Mouse (Mus musculus): ENCODE data around the gene Slc2a6. TPM values are rescaled to one million over a fixed set of nuclear protein-coding genes. Genes with fewer than 3 reads are reported as not detected.

Gene Slc2a6
- polyA plus RNA-seq, 2 experiments: 0.12 to 0.20 TPM

GRCm38 (mm10) chr2:27006255-27006654, 21.5 kb downstream of the Slc2a6 start:
- no peaks in the 10 kb centered on the region for H3K9me3 ChIP-seq (ENCODE audit: control insufficient read depth, low read length)
- H3K36me3 ChIP-seq (replicated peaks; ENCODE audit: control insufficient read depth, insufficient read depth, low read depth): no peaks in the 10 kb centered on the region
- no peak for TF ChIP-seq CTCF (IDR thresholded peaks at IDR 0.05; ENCODE audit: low read depth)
- TF ChIP-seq EP300 (IDR thresholded peaks at IDR 0.05; ENCODE audit: low read depth): no peak
- no peak overlapping the region for H3K27ac ChIP-seq
- WGBS (ENCODE audit: insufficient replicate concordance): 63% methylated on average over 4 of the region's 4 CpGs
- peaks cover 3 to 9% of the 10 kb centered on the region in 2 experiments for H3K4me1 ChIP-seq (replicated peaks; ENCODE audit: control insufficient read depth in 2 of 2, insufficient read depth in 2 of 2, low read length in 1 of 2)
- no peaks in the 10 kb centered on the region for H3K27me3 ChIP-seq (ENCODE audit: control insufficient read depth, insufficient read depth, low read length)
- H3K4me3 ChIP-seq (ENCODE audit: insufficient read depth in 1 of 2, low read depth in 2 of 2, low read length in 2 of 2): no peak overlapping the region
- DNase-seq (ENCODE audit: low read depth in 3 of 3, low spot score in 3 of 3) (no peak), ATAC-seq (ENCODE audit: insufficient read depth) (no peak)
- H3K9ac ChIP-seq (replicated peaks): no peak overlapping the region
- H3K4me2 ChIP-seq (ENCODE audit: low read depth): no peak overlapping the region

DNA sequence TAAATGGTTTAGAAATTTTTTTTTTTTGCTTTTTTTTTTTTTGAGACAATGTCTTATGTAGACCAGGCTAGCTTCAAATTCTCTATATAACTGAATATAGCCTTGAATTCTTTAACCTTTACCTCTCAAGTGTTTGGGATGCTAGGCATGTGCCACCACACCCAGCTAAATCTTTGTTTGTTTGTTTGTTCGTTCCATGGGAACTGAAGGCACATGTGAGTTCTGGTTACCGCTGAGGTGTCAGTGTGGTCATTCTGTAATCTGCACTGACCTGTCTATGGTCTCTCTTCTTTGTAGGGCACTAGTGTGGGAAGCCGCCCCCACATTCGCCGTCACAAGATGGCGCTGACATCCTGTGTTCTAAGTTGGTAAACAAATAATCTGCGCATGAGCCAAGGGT, 29.8 kb downstream of the Slc2a6 start:
- Histone ChIP-seq H3K36me3 (replicated peaks; ENCODE audit: control insufficient read depth, insufficient read depth, low read depth) (no peaks in the 10 kb centered on the region), H3K4me3 (ENCODE audit: insufficient read depth in 1 of 2, low read depth in 2 of 2, low read length in 2 of 2) (no peak overlapping the region), H3K4me1 (replicated peaks; ENCODE audit: control insufficient read depth in 2 of 2, insufficient read depth in 2 of 2, low read length in 1 of 2) (no peaks in the 10 kb centered on the region), H3K4me2 (ENCODE audit: low read depth) (no peak overlapping the region), H3K27ac (no peak overlapping the region), H3K9ac (replicated peaks) (no peak overlapping the region), H3K9me3 (ENCODE audit: control insufficient read depth, low read length) (no peaks in the 10 kb centered on the region), H3K27me3 (ENCODE audit: control insufficient read depth, insufficient read depth, low read length) (no peaks in the 10 kb centered on the region)
- 75% methylated on average over 7 of the region's 7 CpGs for WGBS (ENCODE audit: insufficient replicate concordance)
- TF ChIP-seq CTCF (IDR thresholded peaks at IDR 0.05; ENCODE audit: low read depth): no peak
- TF ChIP-seq EP300 (IDR thresholded peaks at IDR 0.05; ENCODE audit: low read depth): no peak
- DNase-seq (ENCODE audit: low read depth in 3 of 3, low spot score in 3 of 3) (no peak), ATAC-seq (ENCODE audit: insufficient read depth) (no peak)

GRCm38 (mm10) chr2:26997498-26997897, 30.3 kb downstream of the Slc2a6 start:
- no peak overlapping the region for H3K4me2 ChIP-seq (ENCODE audit: low read depth)
- H3K27ac ChIP-seq: no peak overlapping the region
- TF ChIP-seq EP300 (IDR thresholded peaks at IDR 0.05; ENCODE audit: low read depth) (no peak), CTCF (IDR thresholded peaks at IDR 0.05; ENCODE audit: low read depth) (no peak)
- H3K9me3 ChIP-seq (ENCODE audit: control insufficient read depth, low read length): no peaks in the 10 kb centered on the region
- ATAC-seq (ENCODE audit: insufficient read depth): no peak
- H3K4me3 ChIP-seq (ENCODE audit: insufficient read depth in 1 of 2, low read depth in 2 of 2, low read length in 2 of 2): no peak overlapping the region
- no peaks in the 10 kb centered on the region for H3K27me3 ChIP-seq (ENCODE audit: control insufficient read depth, insufficient read depth, low read length)
- no peaks in the 10 kb centered on the region for H3K4me1 ChIP-seq (replicated peaks; ENCODE audit: control insufficient read depth in 2 of 2, insufficient read depth in 2 of 2, low read length in 1 of 2)
- WGBS (ENCODE audit: insufficient replicate concordance): 84% methylated on average over 1 of the region's 1 CpGs
- no peaks in the 10 kb centered on the region for H3K36me3 ChIP-seq (replicated peaks; ENCODE audit: control insufficient read depth, insufficient read depth, low read depth)
- no peak for DNase-seq (ENCODE audit: low read depth in 3 of 3, low spot score in 3 of 3)
- no peak overlapping the region for H3K9ac ChIP-seq (replicated peaks)

DNA sequence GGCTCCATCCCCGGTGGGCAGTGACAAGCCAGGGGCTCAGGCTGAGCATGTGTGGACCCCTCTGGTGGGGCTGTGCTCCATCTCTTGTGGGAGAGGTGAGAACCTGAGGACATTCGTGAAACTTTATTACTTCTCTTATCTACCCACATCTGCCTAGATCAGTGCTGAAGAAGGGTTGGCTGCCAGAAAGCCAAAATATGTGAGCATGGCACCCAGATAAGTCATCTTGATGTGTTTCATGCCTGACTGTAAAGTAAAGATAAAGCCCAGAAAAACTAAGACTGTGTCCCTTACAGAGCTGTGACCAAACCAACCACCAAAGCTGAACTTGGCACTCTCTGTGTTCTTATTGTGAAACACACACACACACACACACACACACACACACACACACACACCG, 33.9 kb downstream of the Slc2a6 start:
- no peaks in the 10 kb centered on the region for H3K9me3 ChIP-seq (ENCODE audit: control insufficient read depth, low read length)
- 47% methylated on average over 3 of the region's 3 CpGs for WGBS (ENCODE audit: insufficient replicate concordance)
- H3K4me1 ChIP-seq (replicated peaks; ENCODE audit: control insufficient read depth in 2 of 2, insufficient read depth in 2 of 2, low read length in 1 of 2): no peaks in the 10 kb centered on the region
- no peak overlapping the region for H3K9ac ChIP-seq (replicated peaks)
- H3K4me2 ChIP-seq (ENCODE audit: low read depth): no peak overlapping the region
- no peak overlapping the region for H3K4me3 ChIP-seq (ENCODE audit: insufficient read depth in 1 of 2, low read depth in 2 of 2, low read length in 2 of 2)
- TF ChIP-seq CTCF (IDR thresholded peaks at IDR 0.05; ENCODE audit: low read depth): no peak
- no peak for TF ChIP-seq EP300 (IDR thresholded peaks at IDR 0.05; ENCODE audit: low read depth)
- H3K27me3 ChIP-seq (ENCODE audit: control insufficient read depth, insufficient read depth, low read length): no peaks in the 10 kb centered on the region
- ATAC-seq (ENCODE audit: insufficient read depth): no peak
- DNase-seq (ENCODE audit: low read depth in 3 of 3, low spot score in 3 of 3): no peak
- no peak overlapping the region for H3K27ac ChIP-seq
- H3K36me3 ChIP-seq (replicated peaks; ENCODE audit: control insufficient read depth, insufficient read depth, low read depth): no peaks in the 10 kb centered on the region

DNA sequence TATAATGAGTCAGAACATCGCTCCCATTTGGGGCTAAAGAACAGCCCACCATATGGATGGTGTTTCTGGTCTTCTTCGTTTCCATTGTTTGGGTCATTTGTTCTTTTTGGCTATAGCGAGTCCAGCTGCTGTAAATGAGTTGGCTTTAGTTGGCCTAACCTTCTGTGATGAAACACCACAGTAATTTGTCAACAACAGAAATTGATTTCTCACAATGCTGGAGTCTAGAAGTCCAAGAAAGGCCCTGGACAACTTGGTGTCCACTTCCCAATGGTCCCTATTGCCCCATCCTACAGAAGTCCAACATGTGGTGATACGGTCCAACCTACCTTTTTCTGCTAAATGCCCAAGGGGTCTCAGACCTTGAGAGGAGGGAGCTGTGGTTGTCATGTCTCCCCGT, 43.2 kb downstream of the Slc2a6 start:
- Histone ChIP-seq H3K9ac (replicated peaks) (no peak overlapping the region), H3K27me3 (ENCODE audit: control insufficient read depth, insufficient read depth, low read length) (no peaks in the 10 kb centered on the region), H3K27ac (no peak overlapping the region), H3K4me1 (replicated peaks; ENCODE audit: control insufficient read depth in 2 of 2, insufficient read depth in 2 of 2, low read length in 1 of 2) (peaks cover 0 to 2% of the 10 kb centered on the region in 2 experiments; a peak in 1 of 4 replicates), H3K4me3 (ENCODE audit: insufficient read depth in 1 of 2, low read depth in 2 of 2, low read length in 2 of 2) (no peak overlapping the region), H3K9me3 (ENCODE audit: control insufficient read depth, low read length) (no peaks in the 10 kb centered on the region), H3K36me3 (replicated peaks; ENCODE audit: control insufficient read depth, insufficient read depth, low read depth) (no peaks in the 10 kb centered on the region), H3K4me2 (ENCODE audit: low read depth) (no peak overlapping the region)
- ATAC-seq (ENCODE audit: insufficient read depth) (no peak), DNase-seq (ENCODE audit: low read depth in 3 of 3, low spot score in 3 of 3) (no peak)
- 53% methylated on average over 5 of the region's 5 CpGs for WGBS (ENCODE audit: insufficient replicate concordance)
- TF ChIP-seq CTCF (IDR thresholded peaks at IDR 0.05; ENCODE audit: low read depth) (no peak), EP300 (IDR thresholded peaks at IDR 0.05; ENCODE audit: low read depth) (no peak)
